Mouse (Mus musculus) liver, embryonic 14 days (tissue): ENCODE data around the gene Gm7257. TPM values are rescaled to one million over a fixed set of nuclear protein-coding genes. Genes with fewer than 3 reads are reported as not detected.

Experiments
- polyA plus RNA-seq: library from polyadenylated mRNA; depleted of rRNA; stranded (reverse); fragments of >200 nt; gene quantifications from 2 replicates; pipeline ENCODE4 v1.2.3, GENCODE M21; 2012; rRNA removed

The Gm7257 gene
- polyA plus RNA-seq, result not detected in 2 replicates

GRCm38 (mm10) chr9:36431584-36431983 lies at the start of gene Gm7257:
Gm7257 (plus strand) TSS chr9:36431884.

GRCm38 (mm10) chr9:36475338-36475737 lies 43.7 kb downstream of the Gm7257 start, which contains the start of gene Gm9513:
Gm9513 (plus strand) TSS chr9:36475638.

Other genes with a start within 250 kb of the Gm7257 start
- gene Gm9513, start 43.8 kb downstream of the Gm7257 start, polyA plus RNA-seq, result not detected in 2 replicates
- not detected in 2 replicates for gene Gm5615, start 110.1 kb downstream of the Gm7257 start, polyA plus RNA-seq
- gene Gm17689, start 150.8 kb downstream of the Gm7257 start, polyA plus RNA-seq, result not detected in 2 replicates
- not detected in 2 replicates for gene A630095E13Rik, start 211.5 kb downstream of the Gm7257 start, polyA plus RNA-seq